Mouse (Mus musculus): Measurements from ENCODE around the gene Prkcb. TPM values are rescaled to one million over a fixed set of nuclear protein-coding genes. Genes with fewer than 3 reads are reported as not detected.
A peak's percentile ranks its signal among the peaks of the same experiment; 100 is the strongest.
"Not testable (repeated sequence)": the region's sequence is repeated elsewhere in the genome, so short reads cannot be mapped to it uniquely, and the experiment has no call there.

Prkcb gene
- polyA plus RNA-seq (2016; fragmentation: Nextera tagmentation; extraction: Ambion mirVana), result 3.7 and 6.0 TPM in 2 replicates

DNA sequence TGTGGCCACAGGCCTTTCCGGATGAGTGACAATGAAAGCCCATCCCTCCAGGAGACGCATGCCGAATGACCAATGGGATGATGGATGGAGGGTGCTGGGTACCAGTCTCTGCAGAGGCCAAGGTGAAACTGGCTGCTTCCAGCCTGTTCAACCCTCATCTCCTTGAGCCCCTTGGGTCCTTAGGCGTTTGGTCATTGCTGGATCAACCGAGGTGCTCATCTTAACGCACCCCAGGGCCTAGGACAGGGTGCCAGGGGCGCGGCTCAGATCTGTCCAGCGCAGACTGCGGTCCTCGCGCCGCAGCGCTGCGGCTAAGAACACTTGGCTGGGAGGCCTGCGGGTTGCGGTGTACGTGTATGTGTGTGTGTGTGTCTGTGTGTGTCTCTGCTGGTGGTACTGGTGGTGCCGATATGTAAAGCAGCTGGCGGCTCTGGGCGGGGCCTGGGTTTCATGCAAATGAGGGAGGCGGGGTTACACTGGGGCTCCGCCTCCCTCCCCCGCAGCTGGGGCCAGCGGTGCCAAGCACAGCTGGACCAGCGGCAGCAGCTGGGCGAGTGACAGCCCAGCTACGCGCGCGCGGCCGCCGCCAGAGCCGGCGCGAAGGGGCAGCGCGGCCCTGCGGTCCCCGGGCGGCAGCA is at the start of gene Prkcb:
Prkcb (plus strand) TSS at position 147 of the 638 bp plus-strand sequence.
- no peaks in the 10 kb centered on the region for H3K9me3 ChIP-seq (replicated peaks)
- H3K4me3 ChIP-seq, result peak within 1 kb of the TSS; percentile 70
- DNase-seq (ENCODE audit: low spot score), result peak; percentile 84
- H3K36me3 ChIP-seq, result no peaks in the 10 kb centered on the region
- 7% methylated on average over 41 of the region's 42 CpGs for WGBS
- H3K27ac ChIP-seq, result peak within 1 kb of the TSS; percentile 53
- H3K4me1 ChIP-seq, result peaks cover 32% of the 10 kb centered on the region
- H3K27me3 ChIP-seq (ENCODE audit: low read depth, poor library complexity, severe bottlenecking), result peaks cover 54% of the 10 kb centered on the region

DNA sequence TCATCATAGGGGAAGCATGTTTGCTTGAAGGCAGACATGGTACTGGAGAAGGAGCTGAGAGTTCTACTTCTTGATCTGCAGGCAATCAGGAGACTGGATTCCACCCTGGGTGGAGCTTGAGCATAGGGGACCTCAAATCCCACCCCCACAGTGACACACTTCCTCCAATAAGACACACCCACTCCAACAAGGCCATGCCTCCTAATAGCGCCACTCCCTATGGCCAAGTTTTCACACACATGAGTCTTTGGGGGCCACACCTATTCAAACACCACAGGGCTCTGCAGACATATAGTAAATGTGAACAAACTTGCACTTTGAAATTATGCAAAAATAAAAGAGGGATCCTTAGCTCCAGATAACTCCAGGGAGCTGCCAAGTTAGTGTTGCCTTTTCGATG is 49.6 kb upstream of the Prkcb start:
- Histone ChIP-seq H3K4me1 (no peaks in the 10 kb centered on the region), H3K27ac (no peak overlapping the region), H3K36me3 (no peaks in the 10 kb centered on the region), H3K27me3 (ENCODE audit: low read depth, poor library complexity, severe bottlenecking) (no peaks in the 10 kb centered on the region), H3K9me3 (replicated peaks) (no peaks in the 10 kb centered on the region), H3K4me3 (no peak overlapping the region)
- no peak for DNase-seq (ENCODE audit: low spot score)
- WGBS, result 89% methylated on average over 2 of the region's 2 CpGs

DNA sequence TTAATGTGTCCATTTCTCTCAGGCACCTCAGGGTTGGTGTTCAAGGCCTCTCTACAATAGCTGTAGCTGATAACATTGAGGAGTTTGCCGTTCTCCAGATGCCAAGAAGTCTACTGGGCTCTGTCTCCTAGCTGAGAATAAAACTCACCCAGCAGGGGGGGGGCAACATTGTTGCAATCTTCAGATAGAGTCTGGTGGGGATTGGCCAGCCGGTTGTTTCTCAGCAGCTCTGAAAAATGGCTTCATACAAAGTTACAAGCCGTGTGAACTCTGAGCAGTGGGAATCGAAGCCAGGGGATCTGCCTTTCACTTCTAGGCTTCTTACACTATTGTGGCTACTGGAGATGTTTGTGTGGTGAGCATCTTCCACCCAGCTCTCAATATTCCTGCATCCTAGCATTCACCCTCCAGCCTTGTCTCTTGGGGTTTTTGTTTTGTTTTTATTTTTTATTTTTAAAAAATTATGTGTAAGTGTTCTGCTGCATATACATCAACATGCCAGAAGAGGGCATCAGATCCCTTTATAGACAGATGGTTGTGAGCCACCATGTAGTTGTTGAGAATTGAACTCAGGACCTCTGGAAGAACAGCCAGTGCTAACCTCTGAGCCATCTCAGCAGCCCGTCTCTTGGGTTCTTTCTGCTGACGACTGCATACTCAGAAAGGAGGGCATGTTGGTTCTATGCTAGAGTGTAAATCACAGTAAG is 48.0 kb upstream of the Prkcb start:
- no peaks in the 10 kb centered on the region for H3K36me3 ChIP-seq
- WGBS, result 81% methylated on average over 6 of the region's 6 CpGs
- no peaks in the 10 kb centered on the region for H3K4me1 ChIP-seq
- no peaks in the 10 kb centered on the region for H3K27me3 ChIP-seq (ENCODE audit: low read depth, poor library complexity, severe bottlenecking)
- H3K4me3 ChIP-seq, result no peak overlapping the region
- H3K9me3 ChIP-seq (replicated peaks), result no peaks in the 10 kb centered on the region
- DNase-seq (ENCODE audit: low spot score), result no peak
- no peak overlapping the region for H3K27ac ChIP-seq

DNA sequence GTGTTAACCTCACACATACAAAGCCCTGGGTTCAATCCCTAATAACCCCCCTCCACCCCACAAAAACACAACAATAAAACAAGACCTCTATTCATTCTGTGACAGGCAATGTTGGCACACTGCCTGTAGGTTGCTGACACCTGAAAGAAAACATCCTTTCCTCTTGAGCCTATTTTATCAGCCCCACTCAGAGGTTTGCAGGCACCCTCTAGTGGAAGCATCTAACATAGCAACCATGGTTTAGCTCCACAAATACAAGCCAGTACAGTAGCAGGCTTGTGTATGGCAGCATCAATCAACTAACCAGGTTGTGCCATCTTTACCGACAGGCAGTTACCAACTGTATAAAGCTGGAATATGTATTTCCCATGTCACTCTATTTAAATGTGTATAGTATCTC is 46.3 kb upstream of the Prkcb start:
- 56% methylated on average over 1 of the region's 1 CpGs for WGBS
- Histone ChIP-seq H3K9me3 (replicated peaks) (no peaks in the 10 kb centered on the region), H3K27me3 (ENCODE audit: low read depth, poor library complexity, severe bottlenecking) (no peaks in the 10 kb centered on the region), H3K36me3 (no peaks in the 10 kb centered on the region), H3K4me3 (no peak overlapping the region), H3K27ac (no peak overlapping the region), H3K4me1 (no peaks in the 10 kb centered on the region)
- no peak for DNase-seq (ENCODE audit: low spot score)

DNA sequence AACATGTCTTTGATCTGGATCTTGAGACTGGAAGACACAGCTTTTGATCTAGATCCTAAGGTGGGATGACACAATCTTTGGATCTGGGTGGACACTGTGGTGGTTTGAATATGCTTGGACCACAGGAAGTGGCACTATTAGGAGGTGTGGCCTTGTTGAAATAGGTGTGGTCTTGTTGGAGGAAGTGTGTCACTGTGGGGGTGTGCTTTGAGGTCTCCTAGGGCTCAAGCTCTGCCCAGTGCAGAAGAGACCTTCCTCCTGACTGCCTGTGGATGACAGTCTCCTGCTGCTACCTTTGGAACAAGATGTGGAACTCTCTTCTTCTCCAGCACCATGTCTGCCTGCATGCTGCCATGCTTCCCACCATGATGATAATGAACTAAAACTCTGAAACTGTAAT is 45.8 kb upstream of the Prkcb start:
- DNase-seq (ENCODE audit: low spot score); H3K27ac ChIP-seq; H3K27me3 ChIP-seq (ENCODE audit: low read depth, poor library complexity, severe bottlenecking); H3K9me3 ChIP-seq (replicated peaks); H3K4me3 ChIP-seq; H3K36me3 ChIP-seq; H3K4me1 ChIP-seq: not testable (repeated sequence)

DNA sequence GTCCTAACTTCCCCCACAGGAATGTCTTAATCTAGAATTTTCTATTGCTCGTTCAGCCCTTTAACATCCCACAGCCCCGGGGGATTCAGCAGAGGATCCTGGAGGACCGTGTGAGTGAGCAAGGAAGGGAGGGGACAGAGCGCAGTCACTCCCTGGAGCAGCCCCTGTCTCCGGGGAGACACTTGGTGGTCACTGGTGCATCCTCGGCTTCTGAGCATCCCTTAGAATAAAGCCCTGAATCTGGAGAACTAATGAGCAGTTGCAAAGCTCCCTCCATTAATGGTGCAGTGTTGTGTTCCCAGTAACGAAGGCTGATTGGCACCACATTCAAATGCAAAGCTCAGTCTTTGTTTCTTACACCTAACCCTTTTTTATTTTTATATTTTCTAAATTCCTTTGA is 44.4 kb upstream of the Prkcb start:
- no peak overlapping the region for H3K27ac ChIP-seq
- no peak for DNase-seq (ENCODE audit: low spot score)
- H3K27me3 ChIP-seq (ENCODE audit: low read depth, poor library complexity, severe bottlenecking), result no peaks in the 10 kb centered on the region
- no peaks in the 10 kb centered on the region for H3K4me1 ChIP-seq
- H3K4me3 ChIP-seq, result no peak overlapping the region
- 61% methylated on average over 7 of the region's 7 CpGs for WGBS
- no peaks in the 10 kb centered on the region for H3K9me3 ChIP-seq (replicated peaks)
- H3K36me3 ChIP-seq, result no peaks in the 10 kb centered on the region

DNA sequence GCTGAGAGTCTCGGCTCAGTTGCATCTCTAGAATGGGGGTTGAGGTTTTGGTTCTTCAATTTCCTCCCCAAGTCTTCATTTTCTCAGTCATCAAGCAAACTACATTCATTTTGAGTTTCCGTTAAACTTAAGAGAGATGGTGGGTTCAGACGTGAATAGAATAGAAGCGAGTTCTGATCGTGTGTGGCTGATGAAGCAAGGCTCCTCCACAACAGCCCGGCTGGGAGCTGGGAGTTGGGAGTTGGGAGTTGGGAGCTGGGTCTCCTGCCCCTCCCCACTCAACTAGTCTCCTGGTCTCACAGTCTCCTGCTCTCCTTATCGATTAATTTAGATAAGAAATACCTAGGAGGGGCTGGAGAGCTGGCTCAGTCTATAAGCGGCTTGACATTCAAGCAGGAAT is 44.0 kb upstream of the Prkcb start:
- Histone ChIP-seq H3K36me3 (no peaks in the 10 kb centered on the region), H3K27me3 (ENCODE audit: low read depth, poor library complexity, severe bottlenecking) (no peaks in the 10 kb centered on the region), H3K4me3 (no peak overlapping the region), H3K4me1 (no peaks in the 10 kb centered on the region), H3K27ac (no peak overlapping the region), H3K9me3 (replicated peaks) (no peaks in the 10 kb centered on the region)
- DNase-seq (ENCODE audit: low spot score), result no peak
- 80% methylated on average over 8 of the region's 8 CpGs for WGBS

DNA sequence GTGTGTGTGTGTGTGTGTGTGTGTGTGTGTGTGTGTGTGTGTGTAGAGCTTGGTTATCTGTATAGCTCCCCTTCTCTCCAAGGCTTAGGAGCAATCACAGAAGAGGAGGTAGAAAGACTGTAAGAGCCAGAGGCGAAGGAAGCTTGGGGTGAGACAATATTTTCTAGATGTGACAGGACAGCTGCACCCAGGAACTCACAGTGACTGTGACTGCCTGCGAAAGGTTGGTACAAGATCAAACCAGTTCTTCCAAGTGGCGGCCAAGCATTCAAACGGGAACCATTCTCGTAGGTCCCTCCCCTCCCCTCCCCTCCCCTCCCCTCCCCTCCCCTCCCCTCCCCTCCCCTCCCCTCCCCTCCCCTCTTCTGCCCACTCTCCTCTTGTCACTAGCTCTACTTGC is 42.6 kb upstream of the Prkcb start:
- no peaks in the 10 kb centered on the region for H3K27me3 ChIP-seq (ENCODE audit: low read depth, poor library complexity, severe bottlenecking)
- H3K36me3 ChIP-seq, result no peaks in the 10 kb centered on the region
- 54% methylated on average over 5 of the region's 5 CpGs for WGBS
- DNase-seq (ENCODE audit: low spot score), result no peak
- H3K4me1 ChIP-seq, result no peaks in the 10 kb centered on the region
- H3K9me3 ChIP-seq (replicated peaks), result no peaks in the 10 kb centered on the region
- H3K4me3 ChIP-seq, result no peak overlapping the region
- H3K27ac ChIP-seq, result no peak overlapping the region

DNA sequence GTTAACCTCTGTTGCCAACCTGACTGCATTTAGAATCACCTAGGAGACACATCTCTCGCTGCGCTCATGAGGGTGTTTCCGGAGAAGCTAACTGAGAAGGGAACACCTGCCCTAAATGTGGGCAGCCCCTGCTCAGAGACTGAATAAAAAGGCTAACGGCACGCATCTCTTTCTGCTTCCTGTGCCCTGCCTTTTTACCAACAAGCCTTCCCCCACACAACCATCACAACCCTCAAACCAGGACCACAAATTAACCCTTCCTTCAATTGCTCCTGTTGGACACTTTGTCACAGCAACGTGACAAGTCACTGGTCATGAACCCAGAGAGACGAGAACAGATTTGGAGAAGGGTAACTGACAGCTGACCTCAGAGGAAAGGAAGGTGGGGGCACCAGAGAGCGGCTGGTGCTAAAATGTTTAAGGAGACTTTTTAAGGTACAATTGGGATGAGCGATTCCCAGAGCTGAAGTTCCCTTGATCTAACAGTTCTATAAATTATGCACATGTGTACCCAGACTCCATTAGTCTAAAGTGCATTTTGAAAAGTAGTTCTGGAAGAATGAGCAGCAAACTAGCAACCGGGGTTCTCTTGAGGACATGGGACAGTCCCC is 41.2 kb upstream of the Prkcb start:
- Histone ChIP-seq H3K4me3 (no peak overlapping the region), H3K27me3 (ENCODE audit: low read depth, poor library complexity, severe bottlenecking) (no peaks in the 10 kb centered on the region), H3K9me3 (replicated peaks) (no peaks in the 10 kb centered on the region), H3K4me1 (no peaks in the 10 kb centered on the region), H3K27ac (no peak overlapping the region), H3K36me3 (no peaks in the 10 kb centered on the region)
- WGBS, result 81% methylated on average over 10 of the region's 10 CpGs
- no peak for DNase-seq (ENCODE audit: low spot score)

DNA sequence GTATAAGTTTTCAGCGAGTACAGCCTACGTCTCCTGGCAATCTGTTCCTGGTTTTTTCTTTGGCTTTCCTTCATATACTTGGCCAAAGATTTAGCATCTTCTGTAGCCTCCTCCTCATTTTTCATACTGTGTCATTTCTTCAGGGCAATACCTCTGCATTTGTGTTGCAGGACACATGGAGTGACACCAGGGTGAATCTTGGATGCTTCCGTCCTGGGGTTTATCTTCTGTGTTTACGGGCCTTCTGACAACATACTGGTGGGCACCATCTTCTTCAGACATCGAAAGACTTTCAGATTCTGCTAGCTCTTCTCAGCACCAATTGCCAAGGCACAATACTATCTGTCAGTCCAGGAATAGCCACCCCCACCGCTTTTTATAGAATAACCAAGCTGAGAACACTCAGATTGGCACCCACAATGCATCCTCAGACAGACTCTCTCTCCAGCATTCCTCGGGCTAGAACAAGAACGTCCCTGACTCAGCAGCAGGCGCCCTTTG is 39.2 kb upstream of the Prkcb start:
- no peaks in the 10 kb centered on the region for H3K9me3 ChIP-seq (replicated peaks)
- DNase-seq (ENCODE audit: low spot score), result no peak
- no peaks in the 10 kb centered on the region for H3K36me3 ChIP-seq
- no peaks in the 10 kb centered on the region for H3K27me3 ChIP-seq (ENCODE audit: low read depth, poor library complexity, severe bottlenecking)
- no peak overlapping the region for H3K4me3 ChIP-seq
- H3K4me1 ChIP-seq, result no peaks in the 10 kb centered on the region
- WGBS, result 88% methylated on average over 9 of the region's 9 CpGs
- H3K27ac ChIP-seq, result no peak overlapping the region

DNA sequence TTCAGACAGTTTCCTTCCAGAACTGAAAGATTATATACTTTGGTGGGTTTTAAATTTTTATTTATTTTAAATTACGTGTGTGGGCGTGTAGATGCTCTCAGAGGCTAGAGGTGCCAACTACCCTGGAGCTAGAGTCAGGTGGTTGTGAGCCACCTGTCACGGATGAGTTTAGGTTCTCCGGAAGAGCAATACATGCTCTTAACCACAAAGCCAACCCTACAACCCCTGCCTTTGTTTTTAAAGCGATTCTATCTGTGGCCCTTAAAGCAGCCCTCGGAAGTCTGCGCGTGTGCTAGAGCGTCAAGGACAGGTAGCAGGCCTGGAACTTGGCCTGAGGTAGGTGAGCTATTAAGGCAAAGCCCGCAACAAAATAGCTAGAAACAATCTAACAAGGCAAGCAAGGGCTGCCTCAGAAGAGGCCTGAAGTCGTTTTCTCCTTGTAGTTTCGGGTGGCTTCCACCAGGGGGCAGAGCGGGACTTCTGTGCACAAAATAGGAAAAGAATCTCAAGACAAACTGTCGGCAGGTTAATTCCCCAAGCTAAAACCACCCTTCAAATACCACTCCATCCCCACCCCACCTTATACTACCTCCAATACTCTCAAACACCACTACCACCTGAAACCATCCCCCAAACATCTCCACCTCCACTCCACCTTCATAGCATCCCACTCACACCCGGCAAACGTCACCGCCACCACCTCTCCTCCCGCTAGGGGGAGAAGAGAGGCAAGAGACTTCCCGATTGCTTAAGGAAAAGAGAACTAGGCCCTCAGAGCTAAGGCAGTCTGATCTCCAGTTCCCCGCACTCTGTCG is 37.1 kb upstream of the Prkcb start:
- 0 out of 2 replicates have a peak, but pooled peaks cover 1% of the 10 kb centered on the region for H3K27me3 ChIP-seq (ENCODE audit: low read depth, poor library complexity, severe bottlenecking)
- peak; percentile 83 for DNase-seq (ENCODE audit: low spot score)
- WGBS, result 33% methylated on average over 20 of the region's 21 CpGs
- no peaks in the 10 kb centered on the region for H3K9me3 ChIP-seq (replicated peaks)
- no peaks in the 10 kb centered on the region for H3K4me1 ChIP-seq
- no peak overlapping the region for H3K27ac ChIP-seq
- no peaks in the 10 kb centered on the region for H3K36me3 ChIP-seq
- no peak overlapping the region for H3K4me3 ChIP-seq

DNA sequence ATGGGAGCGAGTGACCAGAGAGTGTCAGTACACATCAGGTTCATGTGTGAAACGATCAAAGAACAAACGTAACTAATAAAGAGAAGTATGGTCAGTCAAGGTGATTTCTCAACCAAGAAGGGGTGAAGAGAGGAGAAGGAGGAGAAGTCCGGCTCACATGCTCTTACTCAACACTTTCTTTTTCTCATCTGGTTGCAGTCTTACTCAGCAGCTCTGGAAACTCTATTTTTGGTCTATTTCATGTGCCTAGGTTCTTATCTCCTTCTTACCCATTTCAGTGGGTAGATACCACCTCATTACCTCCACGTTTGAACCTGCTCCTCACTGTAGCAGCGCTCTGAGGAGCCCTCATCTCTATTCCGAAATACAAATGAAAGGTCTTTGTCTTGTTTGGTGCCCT is 31.8 kb upstream of the Prkcb start:
- Histone ChIP-seq H3K36me3 (no peaks in the 10 kb centered on the region), H3K4me1 (no peaks in the 10 kb centered on the region), H3K9me3 (replicated peaks) (no peaks in the 10 kb centered on the region), H3K27me3 (ENCODE audit: low read depth, poor library complexity, severe bottlenecking) (0 out of 2 replicates have a peak, but pooled peaks cover 9% of the 10 kb centered on the region), H3K4me3 (no peak overlapping the region), H3K27ac (no peak overlapping the region)
- WGBS, result 79% methylated on average over 7 of the region's 7 CpGs
- DNase-seq (ENCODE audit: low spot score), result no peak

DNA sequence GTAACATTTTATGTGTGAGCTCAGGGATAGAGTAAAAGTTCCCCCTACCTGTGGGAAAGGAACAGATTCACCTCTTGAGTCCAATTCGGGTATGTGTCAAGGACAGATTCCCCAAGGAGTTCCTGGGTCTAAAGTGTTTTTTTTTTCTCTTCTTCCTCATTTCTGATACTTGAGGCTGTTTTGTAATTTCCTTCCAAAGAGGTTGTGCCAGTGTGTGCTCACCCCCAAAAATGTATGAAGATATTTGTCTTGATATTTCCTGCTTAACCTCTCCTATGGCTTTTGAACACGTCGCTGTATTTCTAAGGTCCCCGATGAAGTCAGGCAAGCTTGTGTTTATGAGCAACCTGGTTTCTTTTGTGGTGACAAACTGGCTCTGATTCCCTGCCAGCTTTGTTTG is 30.0 kb upstream of the Prkcb start:
- no peaks in the 10 kb centered on the region for H3K4me1 ChIP-seq
- H3K27me3 ChIP-seq (ENCODE audit: low read depth, poor library complexity, severe bottlenecking), result 0 out of 2 replicates have a peak, but pooled peaks cover 9% of the 10 kb centered on the region
- 88% methylated on average over 4 of the region's 4 CpGs for WGBS
- no peaks in the 10 kb centered on the region for H3K36me3 ChIP-seq
- DNase-seq (ENCODE audit: low spot score), result no peak
- no peak overlapping the region for H3K4me3 ChIP-seq
- H3K27ac ChIP-seq, result no peak overlapping the region
- no peaks in the 10 kb centered on the region for H3K9me3 ChIP-seq (replicated peaks)

Measured in limb, embryonic 10.5 days (tissue).